Mouse (Mus musculus): ENCODE results near the gene Rab34.

Gene Rab34

GRCm38 (mm10) chr11:78213086-78213817 lies 25.0 kb downstream of the Rab34 start:
- DNase-seq (ENCODE audit: low read depth, low spot score), result no peak

GRCm38 (mm10) chr11:78215709-78216317 lies 27.6 kb downstream of the Rab34 start:
- no peak for DNase-seq (ENCODE audit: low read depth, low spot score)

- DNase-seq (ENCODE audit: low read depth, low spot score), result no peak
Measured at GRCm38 (mm10) chr11:78223586-78223985, 35.4 kb downstream of the Rab34 start.

GRCm38 (mm10) chr11:78231518-78231917 lies 43.3 kb downstream of the Rab34 start:
- no peak for DNase-seq (ENCODE audit: low read depth, low spot score)

GRCm38 (mm10) chr11:78240193-78240857 lies 52.1 kb downstream of the Rab34 start:
- no peak for DNase-seq (ENCODE audit: low read depth, low spot score)
